Mouse (Mus musculus) heart, embryonic 13.5 days (tissue): ENCODE results near the gene Add1. TPM values are rescaled to one million over a fixed set of nuclear protein-coding genes. Genes with fewer than 3 reads are reported as not detected.
"Not testable (repeated sequence)": the region's sequence is repeated elsewhere in the genome, so short reads cannot be mapped to it uniquely, and the experiment has no call there.

Source experiments
- ATAC-seq: fragments of 200-750 bp; cut with Nextera tagmentation; 2 replicates; pipeline ENCODE4 v1.8.0; 2017; ENCODE audit warnings: moderate TSS enrichment; ENCODE audit not compliant: insufficient number of reproducible peaks, low FRiP score, low TSS enrichment; ENCODE audit errors: extremely low read depth
- H3K27ac ChIP-seq: fragments of 300-500 bp; sonication (generic); replicated peaks from 2 replicates; pipeline ENCODE4 v1.5.1; 2015; ENCODE audit warnings: moderate library complexity, mild to moderate bottlenecking, inconsistent platforms
- H3K27me3 ChIP-seq: fragments of 300-500 bp; sonication (generic); replicated peaks from 2 replicates; pipeline ENCODE4 v1.6.1; 2015; ENCODE audit warnings: mild to moderate bottlenecking, inconsistent platforms
- H3K36me3 ChIP-seq: fragments of 300-500 bp; sonication (generic); 2 replicates; pipeline ENCODE4 v1.6.1; 2015; ENCODE audit warnings: mild to moderate bottlenecking, inconsistent platforms
- H3K4me1 ChIP-seq: fragments of 300-500 bp; sonication (generic); 2 replicates; pipeline ENCODE4 v1.6.1; 2015; ENCODE audit warnings: inconsistent platforms
- H3K4me2 ChIP-seq: fragments of 300-500 bp; sonication (generic); 2 replicates; pipeline ENCODE4 v1.6.1; 2015; ENCODE audit warnings: inconsistent platforms, mild to moderate bottlenecking, moderate library complexity
- H3K4me3 ChIP-seq: fragments of 300-500 bp; sonication (generic); 2 replicates; pipeline ENCODE4 v1.5.1; 2015; ENCODE audit warnings: moderate library complexity, mild to moderate bottlenecking, inconsistent platforms
- H3K9ac ChIP-seq: fragments of 300-500 bp; sonication (generic); 2 replicates; pipeline ENCODE4 v1.6.1; 2015; ENCODE audit warnings: inconsistent platforms, mild to moderate bottlenecking, moderate library complexity
- H3K9me3 ChIP-seq: fragments of 300-500 bp; sonication (generic); 2 replicates; pipeline ENCODE4 v1.6.1; 2016; ENCODE audit warnings: inconsistent platforms
- WGBS: fragments of 180-500 bp; shearing (Covaris S2); methylation state at CpG from one replicate; pipeline ENCODE4 v1.1.7; 2015; ENCODE audit warnings: mixed read lengths; 5-methylcytosine and 5-hydroxymethylcytosine counted together
- polyA plus RNA-seq: library from polyadenylated mRNA; unstranded; fragments of >200 nt; fragmentation: Nextera tagmentation; extraction: Ambion mirVana; gene quantifications from 2 replicates; pipeline ENCODE4 v1.2.1, GENCODE M21; 2015

Gene Add1
- polyA plus RNA-seq, 1 experiment from 2014 or later = 144 TPM

GRCm38 (mm10) chr5:34551821-34552220 lies 21.6 kb upstream of the Add1 start:
- H3K4me1 ChIP-seq = peaks cover 18% of the 10 kb centered on the region
- H3K27ac ChIP-seq = no peak overlapping the region
- H3K9me3 ChIP-seq = no peaks in the 10 kb centered on the region
- no peak overlapping the region for H3K4me3 ChIP-seq
- H3K36me3 ChIP-seq = peaks cover 47% of the 10 kb centered on the region
- H3K27me3 ChIP-seq = no peaks in the 10 kb centered on the region
- 94% methylated on average over 4 of the region's 4 CpGs for WGBS
- no peak overlapping the region for H3K9ac ChIP-seq
- no peak overlapping the region for H3K4me2 ChIP-seq
- ATAC-seq = no peak

- Histone ChIP-seq H3K4me1 (peaks cover 20% of the 10 kb centered on the region), H3K36me3 (peaks cover 51% of the 10 kb centered on the region), H3K27ac (no peak overlapping the region), H3K27me3 (no peaks in the 10 kb centered on the region), H3K4me3 (no peak overlapping the region), H3K4me2 (no peak overlapping the region), H3K9me3 (no peaks in the 10 kb centered on the region), H3K9ac (no peak overlapping the region)
- no peak for ATAC-seq
- 85% methylated on average over 1 of the region's 1 CpGs for WGBS
These were observed 9.6 kb upstream of the Add1 start for GRCm38 (mm10) chr5:34563854-34564253.

GRCm38 (mm10) chr5:34564291-34564690 lies 9.2 kb upstream of the Add1 start:
- WGBS = 74% methylated on average over 4 of the region's 4 CpGs
- H3K27me3 ChIP-seq = no peaks in the 10 kb centered on the region
- no peak overlapping the region for H3K9ac ChIP-seq
- H3K36me3 ChIP-seq = peaks cover 46% of the 10 kb centered on the region
- peaks cover 20% of the 10 kb centered on the region for H3K4me1 ChIP-seq
- no peak overlapping the region for H3K27ac ChIP-seq
- no peaks in the 10 kb centered on the region for H3K9me3 ChIP-seq
- H3K4me3 ChIP-seq = no peak overlapping the region
- ATAC-seq = 0 out of 2 replicates have a peak, but pooled peaks have one; percentile 22
- no peak overlapping the region for H3K4me2 ChIP-seq

GRCm38 (mm10) chr5:34565545-34566283 lies 7.8 kb upstream of the Add1 start:
- Histone ChIP-seq H3K4me2 (peak overlapping the region; percentile 40), H3K9me3 (no peaks in the 10 kb centered on the region), H3K4me1 (peaks cover 20% of the 10 kb centered on the region), H3K4me3 (no peak overlapping the region), H3K27me3 (no peaks in the 10 kb centered on the region), H3K9ac (0 out of 2 replicates have a peak overlapping the region, but pooled peaks have one; percentile 25), H3K36me3 (peaks cover 32% of the 10 kb centered on the region), H3K27ac (peak overlapping the region; percentile 82)
- no peak for ATAC-seq
- 31% methylated on average over 7 of the region's 7 CpGs for WGBS

- Histone ChIP-seq H3K36me3 (no peaks in the 10 kb centered on the region), H3K4me1 (peaks cover 24% of the 10 kb centered on the region), H3K4me3 (no peak overlapping the region), H3K9ac (no peak overlapping the region), H3K27me3 (no peaks in the 10 kb centered on the region), H3K9me3 (no peaks in the 10 kb centered on the region), H3K4me2 (no peak overlapping the region), H3K27ac (no peak overlapping the region)
- ATAC-seq = no peak
- 74% methylated on average over 3 of the region's 3 CpGs for WGBS
These were observed 1.9 kb upstream of the Add1 start for GRCm38 (mm10) chr5:34571551-34571950.

- ATAC-seq, H3K27me3 ChIP-seq, H3K9me3 ChIP-seq, H3K36me3 ChIP-seq: not testable (repeated sequence)
- peaks cover 29% of the 10 kb centered on the region for H3K4me1 ChIP-seq
- peak overlapping the region; percentile 97 for H3K9ac ChIP-seq
- H3K4me2 ChIP-seq = peak overlapping the region; percentile 75
- peak overlapping the region; percentile 96 for H3K27ac ChIP-seq
- H3K4me3 ChIP-seq = peak overlapping the region; percentile 94
- 38% methylated on average over 4 of the region's 4 CpGs for WGBS
These were observed 896 bp upstream of the Add1 start for GRCm38 (mm10) chr5:34572568-34572967.

- Histone ChIP-seq H3K27me3 (no peaks in the 10 kb centered on the region), H3K27ac (peak overlapping the region; percentile 96), H3K4me2 (peak overlapping the region; percentile 82), H3K9ac (peak overlapping the region; percentile 97), H3K4me1 (peaks cover 29% of the 10 kb centered on the region), H3K36me3 (no peaks in the 10 kb centered on the region; the same call in 1 of the 2 replicates), H3K4me3 (peak overlapping the region; percentile 94), H3K9me3 (no peaks in the 10 kb centered on the region)
- ATAC-seq = no peak
- WGBS = 33% methylated on average over 10 of the region's 10 CpGs
These were observed 1.3 kb downstream of the Add1 start for GRCm38 (mm10) chr5:34574721-34575120.

- Histone ChIP-seq H3K4me3 (no peak overlapping the region; the same call in 1 of the 2 replicates), H3K4me1 (peaks cover 33% of the 10 kb centered on the region), H3K9me3 (no peaks in the 10 kb centered on the region), H3K36me3 (no peaks in the 10 kb centered on the region; the same call in 1 of the 2 replicates), H3K4me2 (peak overlapping the region; percentile 82; the same call in 1 of the 2 replicates), H3K9ac (no peak overlapping the region), H3K27me3 (no peaks in the 10 kb centered on the region), H3K27ac (no peak overlapping the region)
- no peak for ATAC-seq
- 96% methylated on average over 1 of the region's 1 CpGs for WGBS
These were observed 2.8 kb downstream of the Add1 start for GRCm38 (mm10) chr5:34576286-34576685.

- peaks cover 41% of the 10 kb centered on the region for H3K4me1 ChIP-seq
- H3K9me3 ChIP-seq = no peaks in the 10 kb centered on the region
- ATAC-seq = no peak
- no peaks in the 10 kb centered on the region for H3K27me3 ChIP-seq
- H3K27ac ChIP-seq = no peak overlapping the region
- H3K36me3 ChIP-seq = no peaks in the 10 kb centered on the region; the same call in 1 of the 2 replicates
- H3K4me2 ChIP-seq = peak overlapping the region; percentile 43; the same call in 1 of the 2 replicates
- 97% methylated on average over 7 of the region's 7 CpGs for WGBS
- no peak overlapping the region for H3K4me3 ChIP-seq
- H3K9ac ChIP-seq = no peak overlapping the region
These were observed 4.7 kb downstream of the Add1 start for GRCm38 (mm10) chr5:34578038-34578655.

- no peak overlapping the region for H3K4me2 ChIP-seq
- H3K27ac ChIP-seq = no peak overlapping the region
- no peak overlapping the region for H3K9ac ChIP-seq
- peaks cover 3% of the 10 kb centered on the region; the same call in 1 of the 2 replicates for H3K36me3 ChIP-seq
- H3K9me3 ChIP-seq = no peaks in the 10 kb centered on the region
- H3K4me3 ChIP-seq = no peak overlapping the region
- peaks cover 53% of the 10 kb centered on the region for H3K4me1 ChIP-seq
- no peaks in the 10 kb centered on the region for H3K27me3 ChIP-seq
- 56% methylated on average over 3 of the region's 3 CpGs for WGBS
- no peak for ATAC-seq
These were observed 5.9 kb downstream of the Add1 start for GRCm38 (mm10) chr5:34579377-34579776.

- H3K4me1 ChIP-seq = peaks cover 51% of the 10 kb centered on the region
- not testable (repeated sequence) for H3K27me3 ChIP-seq, H3K36me3 ChIP-seq, H3K9me3 ChIP-seq
- 3% methylated on average over 9 of the region's 10 CpGs for WGBS
- peak overlapping the region; percentile 88 for H3K27ac ChIP-seq
- peak overlapping the region; percentile 69 for H3K9ac ChIP-seq
- peak overlapping the region; percentile 29 for H3K4me3 ChIP-seq
- peak; percentile 90 for ATAC-seq
- H3K4me2 ChIP-seq = peak overlapping the region; percentile 65
These were observed 8.3 kb downstream of the Add1 start for GRCm38 (mm10) chr5:34581671-34582313.
